Mouse (Mus musculus) forebrain, embryonic 14.5 days (tissue): ENCODE data around the gene Higd1b. TPM values are rescaled to one million over a fixed set of nuclear protein-coding genes. Genes with fewer than 3 reads are reported as not detected.
A peak's percentile ranks its signal among the peaks of the same experiment; 100 is the strongest.

Experiments used
- ATAC-seq: fragments of 200-750 bp; cut with Nextera tagmentation; 2 replicates; pipeline ENCODE4 v1.8.0; 2017; ENCODE audit warnings: mild to moderate bottlenecking, moderate library complexity
- DNase-seq: peaks from one replicate; pipeline ENCODE4 v3.0.0-alpha.2; 2015; ENCODE audit warnings: low spot score
- H3K27ac ChIP-seq: fragments of 300-500 bp; sonication (generic); 2 replicates; pipeline ENCODE4 v1.5.1; 2014; ENCODE audit warnings: low read depth, mild to moderate bottlenecking, control low read depth, low read length, moderate library complexity
- H3K27me3 ChIP-seq: fragments of 300-500 bp; sonication (generic); replicated peaks from 2 replicates; pipeline ENCODE4 v1.6.1; 2014; ENCODE audit warnings: low read length, control low read depth, mixed read lengths; ENCODE audit not compliant: control insufficient read depth, insufficient read depth
- H3K36me3 ChIP-seq: fragments of 300-500 bp; sonication (generic); 2 replicates; pipeline ENCODE4 v1.6.1; 2014; ENCODE audit warnings: low read length, control low read depth; ENCODE audit not compliant: control insufficient read depth, insufficient read depth
- H3K4me1 ChIP-seq: fragments of 300-500 bp; sonication (generic); 2 replicates; pipeline ENCODE4 v1.6.1; 2014; ENCODE audit warnings: antibody characterized with exemption, low read length, control low read depth; ENCODE audit not compliant: control insufficient read depth, insufficient read depth
- H3K4me2 ChIP-seq: fragments of 300-500 bp; sonication (generic); 2 replicates; pipeline ENCODE4 v1.6.1; 2014; ENCODE audit warnings: mild to moderate bottlenecking, control low read depth, low read length
- H3K4me3 ChIP-seq: fragments of 300-500 bp; sonication (generic); 2 replicates; pipeline ENCODE4 v1.5.1; 2014; ENCODE audit warnings: low read depth, low read length, control low read depth
- H3K9ac ChIP-seq: fragments of 300-500 bp; sonication (generic); 2 replicates; pipeline ENCODE4 v1.6.1; 2014; ENCODE audit warnings: mild to moderate bottlenecking, low read length, control low read depth, moderate library complexity
- H3K9me3 ChIP-seq: fragments of 300-500 bp; sonication (generic); replicated peaks from 2 replicates; pipeline ENCODE4 v1.6.1; 2016; ENCODE audit warnings: low read length, control low read depth, mixed read lengths; ENCODE audit not compliant: control insufficient read depth
- WGBS: fragments of 180-500 bp; shearing (Covaris S2); extraction: QIAGEN DNeasy Blood & Tissue Kit; methylation state at CpG from one replicate; pipeline ENCODE4 v1.1.7; 2014; 5-methylcytosine and 5-hydroxymethylcytosine counted together
- polyA plus RNA-seq: library from polyadenylated mRNA; unstranded; fragments of >200 nt; fragmentation: Nextera tagmentation; extraction: Ambion mirVana; gene quantifications from 2 replicates; pipeline ENCODE4 v1.2.1, GENCODE M21; 2014

Higd1b gene
- polyA plus RNA-seq, 1 experiment from 2014 or later: 6.2 TPM

DNA sequence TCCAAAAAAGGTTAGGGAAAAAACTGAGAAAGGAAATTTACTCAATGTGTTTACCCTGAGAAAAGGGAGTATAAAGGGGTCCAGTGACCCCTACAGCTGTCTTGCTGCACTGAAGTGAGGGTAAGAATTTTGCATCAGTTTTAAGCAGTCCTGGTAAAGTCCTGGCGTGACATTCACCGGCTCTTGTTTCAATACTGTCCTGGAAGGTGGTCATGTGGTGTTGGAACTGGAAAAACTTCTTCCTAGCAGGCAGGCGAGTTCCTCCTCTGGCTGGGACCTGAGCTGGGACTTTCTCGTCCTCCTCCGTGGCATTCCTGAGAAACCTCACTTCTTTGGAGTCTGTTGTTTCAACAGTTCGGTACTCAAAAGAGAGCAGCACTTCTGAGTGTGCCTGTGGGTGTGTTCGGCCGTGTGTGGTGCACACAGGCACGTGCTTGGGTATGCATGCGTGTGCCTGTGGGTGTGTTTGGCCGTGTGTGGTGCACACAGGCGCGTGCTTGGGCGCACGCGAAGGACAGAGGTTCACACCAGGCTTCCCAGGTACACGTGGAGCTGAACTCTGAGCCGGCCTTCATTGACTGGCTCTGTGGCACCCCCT lies 2.9 kb upstream of the Higd1b start:
- Histone ChIP-seq H3K4me3 (no peak overlapping the region), H3K27ac (no peak overlapping the region), H3K4me2 (no peak overlapping the region), H3K36me3 (peaks cover 18% of the 10 kb centered on the region), H3K9ac (no peak overlapping the region), H3K27me3 (no peaks in the 10 kb centered on the region), H3K4me1 (no peaks in the 10 kb centered on the region), H3K9me3 (no peaks in the 10 kb centered on the region)
- no peak for DNase-seq
- no peak for ATAC-seq
- WGBS: 74% methylated on average over 18 of the region's 18 CpGs

DNA sequence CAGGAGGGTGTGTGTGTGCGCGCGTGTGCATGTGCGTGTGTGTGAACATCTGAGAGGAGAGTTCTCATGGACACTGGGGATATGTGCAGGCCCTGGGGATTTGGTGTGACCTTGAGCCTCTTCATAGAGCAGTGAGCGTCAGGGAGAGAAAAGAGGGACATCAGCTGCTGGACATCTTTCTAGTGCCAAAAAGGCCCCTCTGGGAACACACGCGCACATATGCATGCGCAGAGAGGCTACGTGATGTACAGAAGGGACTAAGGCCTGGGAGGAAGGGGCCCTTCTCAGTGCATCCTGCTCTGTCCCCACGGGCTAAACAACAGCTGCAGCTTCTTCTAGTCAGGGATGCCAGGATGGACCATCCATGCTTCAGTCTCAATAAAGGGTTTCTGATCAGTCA lies 1.4 kb upstream of the Higd1b start:
- H3K9me3 ChIP-seq: no peaks in the 10 kb centered on the region
- DNase-seq: no peak
- WGBS: 88% methylated on average over 10 of the region's 10 CpGs
- ATAC-seq: no peak
- no peak overlapping the region for H3K4me2 ChIP-seq
- H3K4me3 ChIP-seq: no peak overlapping the region
- no peak overlapping the region for H3K27ac ChIP-seq
- H3K9ac ChIP-seq: no peak overlapping the region
- no peaks in the 10 kb centered on the region for H3K4me1 ChIP-seq
- no peaks in the 10 kb centered on the region for H3K27me3 ChIP-seq
- H3K36me3 ChIP-seq: peaks cover 32% of the 10 kb centered on the region

DNA sequence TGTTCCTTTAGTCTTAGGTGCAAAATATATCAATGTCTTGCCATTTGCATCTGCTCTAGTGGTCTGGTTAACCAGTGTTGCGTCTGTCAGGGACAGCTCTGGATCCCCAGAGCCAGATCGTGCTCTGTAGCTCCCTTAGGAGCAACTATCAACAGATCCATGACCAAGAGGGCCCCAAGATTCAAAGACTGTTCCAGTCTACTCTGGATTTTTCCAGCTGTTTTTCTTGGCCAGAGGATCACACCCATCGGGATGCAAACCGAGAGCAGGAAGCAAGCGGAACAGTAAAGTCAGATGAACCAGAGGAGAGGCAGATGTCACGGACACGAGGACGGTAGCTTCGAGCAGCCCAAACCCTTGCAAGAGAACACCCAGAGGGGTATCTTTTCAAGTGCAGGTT lies 497 bp downstream of the Higd1b start:
- no peak overlapping the region for H3K4me2 ChIP-seq
- 95% methylated on average over 9 of the region's 9 CpGs for WGBS
- no peak overlapping the region for H3K9ac ChIP-seq
- ATAC-seq (no peak), DNase-seq (no peak)
- no peaks in the 10 kb centered on the region for H3K9me3 ChIP-seq
- no peak overlapping the region for H3K27ac ChIP-seq
- H3K27me3 ChIP-seq: no peaks in the 10 kb centered on the region
- H3K36me3 ChIP-seq: peaks cover 50% of the 10 kb centered on the region
- H3K4me3 ChIP-seq: no peak overlapping the region
- H3K4me1 ChIP-seq: no peaks in the 10 kb centered on the region

DNA sequence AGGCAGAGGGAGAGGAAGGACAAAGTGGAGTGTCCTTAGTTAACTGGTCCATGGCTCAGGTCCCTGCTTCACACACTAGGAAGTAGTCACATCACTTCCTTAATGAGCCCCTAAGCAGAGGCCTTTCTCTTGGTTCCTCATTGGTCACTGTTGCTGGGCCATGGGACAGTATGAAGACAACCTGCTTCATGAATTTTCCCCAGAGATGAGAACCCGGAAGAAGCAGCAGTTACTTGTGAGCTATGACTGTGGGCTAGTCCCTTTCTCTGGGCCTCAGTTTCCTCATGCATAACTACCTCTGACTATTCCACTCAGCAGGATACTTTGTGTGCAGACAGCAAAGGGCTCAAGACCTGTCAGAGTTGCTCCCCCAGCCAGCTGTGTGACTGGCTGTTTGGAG lies 1.7 kb downstream of the Higd1b start:
- ATAC-seq (no peak), DNase-seq (no peak)
- no peak overlapping the region for H3K4me3 ChIP-seq
- H3K4me1 ChIP-seq: no peaks in the 10 kb centered on the region
- no peak overlapping the region for H3K9ac ChIP-seq
- H3K9me3 ChIP-seq: no peaks in the 10 kb centered on the region
- H3K4me2 ChIP-seq: no peak overlapping the region
- H3K27ac ChIP-seq: no peak overlapping the region
- WGBS: 96% methylated on average over 1 of the region's 1 CpGs
- no peaks in the 10 kb centered on the region for H3K27me3 ChIP-seq
- H3K36me3 ChIP-seq: peaks cover 62% of the 10 kb centered on the region

DNA sequence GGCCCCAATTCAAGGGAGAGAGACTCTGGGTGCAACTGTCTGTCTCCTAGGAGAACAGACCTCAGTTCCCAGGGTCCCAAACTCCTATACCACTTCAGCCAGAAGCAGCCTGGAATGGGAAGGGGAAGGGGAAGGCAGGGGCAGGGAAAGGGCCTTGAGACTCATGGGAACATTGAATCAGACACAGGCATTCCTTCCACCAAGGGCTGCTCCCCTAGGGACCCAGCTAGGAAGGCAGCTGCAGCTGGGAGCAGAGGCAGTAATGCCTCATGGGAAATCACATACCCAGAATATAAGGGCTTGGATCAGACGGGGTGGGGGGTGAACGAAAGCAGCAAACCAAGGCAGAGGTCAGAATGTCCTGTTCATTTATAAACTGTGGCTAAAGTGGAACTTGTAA lies 2.5 kb downstream of the Higd1b start:
- ATAC-seq (no peak), DNase-seq (no peak)
- Histone ChIP-seq H3K4me3 (no peak overlapping the region), H3K9ac (no peak overlapping the region), H3K36me3 (peaks cover 70% of the 10 kb centered on the region), H3K4me1 (no peaks in the 10 kb centered on the region), H3K9me3 (no peaks in the 10 kb centered on the region), H3K27me3 (no peaks in the 10 kb centered on the region), H3K4me2 (no peak overlapping the region), H3K27ac (no peak overlapping the region)
- 100% methylated on average over 2 of the region's 2 CpGs for WGBS

DNA sequence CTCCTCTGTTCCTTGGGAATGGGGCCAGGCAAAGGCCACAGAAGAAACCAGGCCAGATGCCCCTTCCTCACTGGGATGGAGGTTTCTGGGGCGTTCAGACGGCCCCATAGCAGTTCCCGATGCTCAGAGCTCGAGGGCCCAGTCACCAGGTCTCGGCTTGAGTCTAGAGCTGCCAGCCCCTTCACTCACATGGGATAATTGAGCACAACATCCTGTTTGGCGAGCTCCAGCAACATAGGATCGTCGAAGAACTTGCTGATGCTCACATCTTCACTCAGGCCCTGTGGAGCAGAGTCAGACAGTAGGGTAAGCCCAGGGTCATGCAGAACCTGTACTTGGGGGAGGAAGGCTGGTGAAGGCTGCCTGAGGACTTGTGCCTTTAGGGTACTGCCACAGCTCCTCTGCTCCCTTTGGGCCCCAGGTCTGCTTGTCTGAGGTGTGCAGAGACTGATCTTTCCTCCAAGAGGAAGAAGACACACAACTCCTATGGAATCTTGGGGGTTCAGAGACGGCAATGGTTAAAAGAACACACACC lies 3.0 kb downstream of the Higd1b start:
- Histone ChIP-seq H3K27ac (no peak overlapping the region), H3K9ac (no peak overlapping the region), H3K4me2 (no peak overlapping the region), H3K27me3 (no peaks in the 10 kb centered on the region), H3K4me1 (no peaks in the 10 kb centered on the region), H3K36me3 (peaks cover 75% of the 10 kb centered on the region), H3K4me3 (no peak overlapping the region), H3K9me3 (no peaks in the 10 kb centered on the region)
- DNase-seq (no peak), ATAC-seq (no peak)
- WGBS: 88% methylated on average over 9 of the region's 9 CpGs

DNA sequence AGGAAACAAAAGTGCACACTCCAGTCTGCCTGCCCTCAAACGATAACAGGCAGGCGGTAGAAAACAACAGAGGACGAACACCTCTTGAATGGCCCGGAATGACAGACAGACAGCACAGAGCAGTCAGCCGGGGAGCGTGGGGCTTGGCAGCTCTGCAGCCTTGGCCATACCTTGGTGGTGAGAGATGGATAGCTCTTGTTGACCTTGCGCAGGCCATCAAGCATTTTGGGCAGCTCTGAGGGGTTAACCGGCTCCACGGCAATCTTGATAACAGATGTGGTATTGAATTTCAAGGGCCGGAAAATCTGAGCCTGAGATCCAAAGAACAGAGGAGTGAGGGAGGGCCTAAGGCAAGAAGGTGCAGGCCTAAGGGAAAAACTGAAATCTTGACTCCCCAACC lies 10.3 kb downstream of the Higd1b start:
- H3K4me1 ChIP-seq: no peaks in the 10 kb centered on the region
- peaks cover 100% of the 10 kb centered on the region for H3K36me3 ChIP-seq
- H3K4me3 ChIP-seq: no peak overlapping the region
- no peaks in the 10 kb centered on the region for H3K27me3 ChIP-seq
- H3K9ac ChIP-seq: no peak overlapping the region
- DNase-seq (no peak), ATAC-seq (no peak)
- no peak overlapping the region for H3K4me2 ChIP-seq
- WGBS: 91% methylated on average over 10 of the region's 10 CpGs
- no peak overlapping the region for H3K27ac ChIP-seq
- H3K9me3 ChIP-seq: no peaks in the 10 kb centered on the region

DNA sequence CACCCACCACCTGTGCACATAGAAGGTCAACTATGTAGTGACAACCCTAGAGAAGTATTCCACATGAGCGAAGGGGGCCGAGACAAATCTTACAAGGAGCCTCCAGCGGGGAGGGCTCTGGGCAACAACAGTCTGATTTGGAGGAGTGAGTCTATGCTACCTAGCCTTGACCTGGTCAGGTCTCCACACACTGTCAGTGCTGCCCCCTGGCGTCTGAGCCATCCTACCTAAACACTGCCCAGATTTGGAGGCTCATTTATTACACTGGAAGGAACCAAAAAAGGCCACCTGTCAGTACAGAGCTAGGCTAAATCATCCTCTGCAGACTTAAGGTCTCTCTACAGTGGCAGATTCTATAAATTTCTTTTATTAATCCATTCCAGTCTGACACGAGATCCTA lies 16.2 kb downstream of the Higd1b start:
- WGBS: 65% methylated on average over 5 of the region's 5 CpGs
- Histone ChIP-seq H3K4me3 (no peak overlapping the region), H3K4me2 (no peak overlapping the region), H3K36me3 (peaks cover 93% of the 10 kb centered on the region), H3K9ac (no peak overlapping the region), H3K9me3 (no peaks in the 10 kb centered on the region), H3K27me3 (no peaks in the 10 kb centered on the region), H3K27ac (no peak overlapping the region), H3K4me1 (no peaks in the 10 kb centered on the region)
- ATAC-seq (no peak), DNase-seq (peak; percentile 49)

DNA sequence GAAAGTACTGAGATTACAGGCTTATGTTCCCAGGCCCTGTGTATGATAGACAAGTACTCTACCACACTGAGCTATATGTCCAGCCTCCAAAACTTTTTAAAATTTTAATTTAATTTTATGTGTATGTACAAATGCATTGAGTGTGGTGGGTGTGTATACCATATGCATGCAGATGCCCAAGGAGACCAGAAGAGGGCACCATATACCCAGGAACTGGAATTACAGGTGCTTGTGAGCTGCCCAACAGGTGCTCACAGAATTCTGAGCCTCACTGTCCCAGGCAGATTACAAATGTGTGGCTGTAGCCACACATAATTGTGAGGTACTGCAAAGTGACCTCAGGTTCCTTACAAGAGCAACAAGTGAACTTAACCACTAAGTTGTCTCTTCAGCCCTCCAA lies 18.1 kb downstream of the Higd1b start:
- H3K36me3 ChIP-seq: peaks cover 93% of the 10 kb centered on the region
- H3K27me3 ChIP-seq: no peaks in the 10 kb centered on the region
- no peak overlapping the region for H3K4me3 ChIP-seq
- no peak overlapping the region for H3K27ac ChIP-seq
- no peak overlapping the region for H3K9ac ChIP-seq
- ATAC-seq: no peak
- no peak overlapping the region for H3K4me2 ChIP-seq
- DNase-seq: no peak
- no peaks in the 10 kb centered on the region for H3K4me1 ChIP-seq
- no peaks in the 10 kb centered on the region for H3K9me3 ChIP-seq
